Mouse (Mus musculus) frontal cortex, postnatal 14 days (tissue): ENCODE results near the gene Heatr4.
"Not testable (repeated sequence)": the region's sequence is repeated elsewhere in the genome, so short reads cannot be mapped to it uniquely, and the experiment has no call there.

Experiments
- DNase-seq, 2 experiments: peaks; one replicate each; pipeline ENCODE4 v3.0.0; 2022; ENCODE audit warnings: low spot score in 2 of 2

Gene Heatr4

GRCm38 (mm10) chr12:83984752-83985151 is at the start of gene Heatr4:
Gene Heatr4 (minus strand): TSS chr12:83984852.
- DNase-seq, result no peak

DNA sequence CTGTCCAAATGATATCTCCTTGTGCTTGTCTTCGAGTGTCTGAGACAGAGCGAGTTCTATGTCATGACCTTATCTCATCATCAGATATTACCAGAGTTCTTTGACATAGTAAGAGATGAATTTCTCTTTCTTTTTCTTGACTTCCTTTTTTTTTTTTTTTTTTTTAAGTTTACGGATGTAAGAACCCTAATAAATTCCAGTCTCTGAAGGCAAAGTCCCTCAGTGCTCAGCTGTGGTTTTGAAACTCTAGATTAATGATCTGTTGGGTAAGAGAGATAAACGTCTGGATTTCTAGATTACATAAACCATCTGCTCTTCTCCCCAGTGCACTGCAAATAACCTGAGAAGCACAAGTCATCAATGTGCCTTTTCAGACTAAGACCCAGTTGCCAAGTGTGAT is 49.5 kb upstream of the Heatr4 start:
- no peak for DNase-seq

DNA sequence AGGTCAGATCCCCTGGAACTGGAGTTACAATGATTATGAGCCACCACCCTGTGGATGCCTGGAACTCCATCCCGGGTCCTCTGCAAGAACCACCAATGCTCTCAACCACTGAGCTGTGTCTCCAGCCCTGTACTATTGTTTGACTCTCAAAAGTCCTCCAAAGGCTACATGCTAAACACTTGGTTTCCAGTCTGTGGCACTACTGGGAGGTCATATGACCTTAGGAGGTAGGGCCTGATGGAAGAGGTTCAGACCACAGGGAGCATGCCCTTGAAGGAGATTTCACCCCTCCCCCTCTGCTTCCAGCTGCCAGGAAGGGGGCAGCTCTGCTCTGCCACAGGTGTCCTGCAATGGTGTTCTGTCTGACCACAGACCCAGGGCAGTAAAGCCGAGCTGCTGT is 48.6 kb upstream of the Heatr4 start:
- DNase-seq, result not testable (repeated sequence)

DNA sequence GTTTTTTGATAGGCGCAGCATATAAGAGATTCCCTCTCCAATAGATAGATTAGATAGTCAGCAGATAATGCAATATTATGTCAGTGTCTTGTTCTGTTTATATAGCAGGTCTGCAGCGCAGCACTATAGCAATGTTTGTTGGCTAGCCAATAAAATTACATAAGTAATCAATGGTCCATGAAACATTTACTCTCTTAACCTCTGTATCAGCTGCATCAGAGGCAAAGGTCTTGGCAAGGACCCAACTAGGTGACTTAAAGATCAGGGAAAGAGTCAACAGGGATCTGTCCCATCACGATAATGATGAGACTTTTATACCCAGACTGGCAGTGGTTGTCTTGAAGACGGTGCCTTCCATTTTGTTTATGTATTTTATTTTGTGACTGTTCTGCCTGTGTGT is 48.2 kb upstream of the Heatr4 start:
- no peak for DNase-seq

DNA sequence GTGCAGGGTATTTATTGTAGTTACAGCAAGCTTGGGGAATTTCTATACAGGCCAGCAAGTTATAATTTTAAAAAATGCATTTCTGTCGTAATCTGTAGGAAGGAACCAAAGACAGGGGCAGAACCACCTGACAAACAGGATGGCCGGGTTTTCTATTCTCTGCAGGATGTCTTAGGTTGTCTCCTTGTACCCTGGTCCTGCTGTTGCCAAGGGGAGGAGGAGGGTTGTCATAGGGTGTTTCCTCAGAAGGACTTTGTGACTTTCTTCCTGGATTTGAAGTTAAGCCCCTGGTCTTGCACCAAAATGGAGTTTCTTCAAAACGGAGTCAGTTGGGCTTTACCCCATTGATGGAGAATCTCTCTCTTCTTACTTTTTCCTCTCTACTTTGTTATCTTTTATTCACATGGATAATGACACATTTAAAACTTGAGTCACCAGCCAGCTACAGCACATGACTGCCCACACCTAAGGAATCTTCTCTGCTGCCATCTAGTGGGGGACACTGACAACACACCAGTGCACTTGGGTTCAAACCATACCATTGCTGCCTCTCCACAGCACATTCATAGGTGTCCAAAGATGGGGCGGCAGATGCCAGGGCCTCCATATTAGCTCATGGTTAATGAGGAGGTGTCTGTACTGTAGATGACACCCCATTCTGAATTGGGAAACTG is 46.1 kb upstream of the Heatr4 start:
- DNase-seq, result peak in 1 of 2 experiments; percentile 68

- DNase-seq, result not testable (repeated sequence)
Measured at GRCm38 (mm10) chr12:84029043-84029442, 44.4 kb upstream of the Heatr4 start.

DNA sequence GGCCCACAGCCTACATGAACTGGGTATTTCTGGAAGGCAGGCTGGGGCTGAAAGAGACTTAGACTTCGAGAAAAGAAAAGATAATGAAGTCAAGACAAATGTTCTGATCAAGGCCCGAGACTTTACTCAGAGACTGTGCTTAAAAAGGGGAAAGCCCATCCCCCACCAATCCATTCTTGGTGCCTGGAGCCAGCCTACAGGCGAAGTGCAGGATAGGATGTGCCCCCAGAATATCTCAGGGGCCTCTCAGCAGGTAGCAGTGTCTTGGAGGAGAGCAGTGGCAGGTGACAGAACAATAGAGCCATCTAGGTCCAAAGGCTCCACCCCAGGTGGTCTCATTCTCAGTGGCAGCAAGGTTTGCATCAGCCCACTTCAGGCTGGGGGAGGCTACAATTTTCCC is 43.7 kb upstream of the Heatr4 start:
- DNase-seq, result not testable (repeated sequence)

DNA sequence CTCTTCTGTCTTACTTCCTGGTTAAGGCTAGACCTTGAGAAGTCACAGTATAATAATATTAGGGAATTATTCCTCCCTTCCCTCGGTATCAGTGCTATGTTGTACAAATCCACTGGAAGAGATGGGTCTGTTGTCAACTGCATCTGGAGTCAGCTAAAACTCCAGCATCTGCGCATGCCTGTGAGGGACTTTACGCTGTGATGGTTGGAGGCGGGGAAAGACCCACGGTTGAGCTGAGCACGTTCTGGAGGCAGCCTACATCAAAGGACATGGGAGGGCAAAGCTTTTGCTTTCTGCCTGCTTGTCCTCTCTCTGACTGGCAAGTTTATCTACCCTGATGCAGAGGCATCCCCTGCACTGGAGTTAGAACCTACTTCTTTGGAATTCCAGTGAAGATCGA is 41.2 kb upstream of the Heatr4 start:
- DNase-seq, result no peak

DNA sequence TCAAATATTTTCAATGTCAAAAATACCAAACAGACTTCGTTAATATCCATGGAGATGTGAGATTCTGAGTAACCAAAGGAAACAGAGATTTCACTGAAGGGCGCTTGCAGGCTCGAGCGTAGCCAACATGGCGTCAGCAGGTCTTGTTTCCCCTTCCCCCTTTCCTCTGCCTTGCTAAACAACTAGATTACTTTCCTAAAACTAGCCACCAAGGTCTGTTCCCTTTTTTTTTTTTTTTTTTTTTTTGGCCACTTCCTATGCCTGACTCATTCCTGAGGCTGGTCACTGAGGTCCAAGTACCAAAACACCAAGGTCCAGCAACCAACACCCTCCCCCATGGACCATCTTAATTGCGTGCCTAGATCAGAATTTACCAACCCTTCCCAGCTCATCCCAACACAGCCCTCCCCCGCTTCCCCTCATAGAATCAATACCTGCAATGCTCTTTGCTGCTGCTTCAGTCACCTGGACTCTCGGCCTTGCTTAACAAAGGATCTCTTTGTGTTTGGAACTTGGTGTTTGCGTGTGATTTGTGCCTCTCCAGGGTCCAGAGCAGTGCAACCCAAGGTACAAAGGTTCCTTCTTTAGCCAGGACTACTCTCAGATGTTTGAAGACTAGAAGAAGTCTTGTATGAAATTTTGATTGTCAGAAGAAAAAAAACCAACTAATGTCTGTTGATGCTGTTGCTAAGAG is 38.5 kb upstream of the Heatr4 start:
- DNase-seq, result no peak

DNA sequence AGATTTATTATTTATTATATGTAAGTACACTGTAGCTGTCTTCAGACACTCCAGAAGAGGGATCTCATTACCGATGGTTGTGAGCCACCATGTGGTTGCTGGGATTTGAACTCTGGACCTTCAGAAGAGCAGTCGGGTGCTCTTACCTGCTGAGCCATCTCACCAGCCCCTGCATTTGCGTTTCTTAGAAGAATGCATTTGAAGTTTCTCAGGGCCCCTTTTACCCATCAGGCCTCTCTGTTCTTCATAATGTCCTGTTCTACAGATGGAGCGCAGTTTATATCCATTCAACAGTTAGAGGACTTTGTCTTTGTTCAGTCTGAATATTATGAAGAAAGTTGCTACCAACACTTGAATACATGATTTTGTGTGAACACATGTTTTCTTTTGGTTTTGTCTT is 37.6 kb upstream of the Heatr4 start:
- DNase-seq, result not testable (repeated sequence)

DNA sequence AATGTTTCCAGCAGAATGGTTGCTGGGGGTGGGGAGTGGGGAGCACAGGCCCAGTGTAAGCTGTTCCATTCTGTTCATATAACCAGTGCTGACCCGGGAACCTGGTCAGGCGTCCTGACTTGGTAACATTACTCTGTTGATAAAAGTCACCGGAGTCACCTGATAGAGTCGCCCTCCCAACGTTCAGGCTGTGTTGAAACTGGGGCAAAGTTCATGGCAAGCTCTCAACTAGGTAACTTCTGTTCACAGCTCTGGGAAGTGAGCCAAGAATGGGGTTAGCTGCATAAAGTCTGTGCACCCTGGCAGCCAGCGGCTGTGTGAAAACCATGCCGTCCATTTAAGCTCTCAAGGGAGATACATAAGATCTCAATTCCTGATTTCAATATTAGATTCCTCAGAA is 35.9 kb upstream of the Heatr4 start:
- DNase-seq, result not testable (repeated sequence)

GRCm38 (mm10) chr12:84013701-84014100 is 29.0 kb upstream of the Heatr4 start:
- no peak for DNase-seq

DNA sequence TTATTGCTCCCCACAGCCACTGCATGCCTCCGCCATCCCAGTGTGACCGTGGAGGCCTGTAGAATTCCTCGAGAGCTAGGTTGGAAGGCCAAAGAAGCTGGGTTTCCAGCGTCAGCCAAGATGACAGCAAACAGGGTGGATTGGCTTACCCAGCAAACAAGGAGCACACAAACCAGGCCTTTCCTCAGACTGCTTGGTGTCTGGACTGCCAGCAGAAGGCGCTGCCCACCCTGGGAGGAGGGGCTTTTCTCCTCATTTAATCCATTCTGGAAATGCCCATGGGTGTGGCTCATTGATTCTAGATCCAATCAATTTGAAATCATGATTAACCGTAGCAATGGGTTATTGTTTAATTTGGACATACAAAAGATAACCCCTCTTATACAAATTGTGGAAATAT is 28.5 kb upstream of the Heatr4 start:
- DNase-seq, result no peak

DNA sequence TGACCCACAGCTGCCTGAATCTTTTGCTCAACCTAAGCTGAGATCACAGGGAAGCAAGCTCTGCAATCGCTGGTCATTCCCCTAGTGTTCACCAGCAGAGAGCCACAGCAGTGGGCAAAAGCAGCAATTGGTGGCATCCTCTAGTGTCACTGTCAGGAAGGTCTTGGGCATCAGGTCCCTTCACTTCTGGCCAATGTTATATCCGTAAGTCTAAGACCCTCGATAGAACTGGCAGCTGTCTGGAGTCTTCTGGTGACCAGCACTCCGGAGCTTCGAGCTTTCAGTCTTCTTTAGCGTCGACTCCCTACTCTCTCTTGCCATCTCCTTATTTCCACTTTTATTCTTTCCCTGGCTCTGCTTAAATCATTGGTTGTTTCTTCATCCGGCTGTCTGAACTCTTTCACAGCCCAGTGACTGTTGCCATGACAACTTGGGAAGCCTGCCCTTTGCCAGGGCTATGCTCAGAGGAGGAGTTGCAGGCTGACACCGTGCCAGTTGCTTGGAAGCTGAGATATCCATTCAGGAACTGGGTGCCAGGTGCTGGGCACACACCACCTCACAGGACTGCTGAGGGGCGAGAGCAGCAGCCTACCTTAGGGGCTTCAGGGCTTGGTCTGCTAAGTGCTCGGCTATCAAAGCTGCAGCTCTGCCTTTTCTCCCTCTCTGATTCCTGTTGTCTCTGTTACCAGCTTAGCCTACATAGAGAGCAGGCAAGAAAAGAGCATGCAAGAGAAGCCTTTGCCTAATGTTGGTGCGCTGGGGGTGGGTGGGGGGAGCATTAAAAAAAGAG is 26.8 kb upstream of the Heatr4 start:
- peak; percentile 56 to 66 for DNase-seq

DNA sequence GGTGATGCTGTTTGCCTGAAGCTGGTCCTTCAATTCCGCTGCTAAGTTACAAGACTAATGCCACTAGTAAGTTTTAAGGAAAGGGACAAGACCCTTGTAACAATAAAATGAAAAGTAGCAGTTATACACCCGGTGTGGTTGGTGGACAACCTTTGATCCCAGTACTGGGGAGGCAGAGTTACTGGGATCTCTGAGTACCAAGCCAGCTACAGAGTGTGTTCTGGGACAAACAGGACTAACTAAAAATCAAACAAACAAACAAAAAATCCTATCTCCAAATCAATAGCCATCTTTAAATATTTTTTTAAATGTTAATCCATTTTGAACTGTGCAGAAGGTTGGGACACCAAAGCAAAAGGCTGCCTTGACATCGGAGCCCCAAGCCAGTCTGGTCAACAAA is 25.5 kb upstream of the Heatr4 start:
- no peak for DNase-seq

DNA sequence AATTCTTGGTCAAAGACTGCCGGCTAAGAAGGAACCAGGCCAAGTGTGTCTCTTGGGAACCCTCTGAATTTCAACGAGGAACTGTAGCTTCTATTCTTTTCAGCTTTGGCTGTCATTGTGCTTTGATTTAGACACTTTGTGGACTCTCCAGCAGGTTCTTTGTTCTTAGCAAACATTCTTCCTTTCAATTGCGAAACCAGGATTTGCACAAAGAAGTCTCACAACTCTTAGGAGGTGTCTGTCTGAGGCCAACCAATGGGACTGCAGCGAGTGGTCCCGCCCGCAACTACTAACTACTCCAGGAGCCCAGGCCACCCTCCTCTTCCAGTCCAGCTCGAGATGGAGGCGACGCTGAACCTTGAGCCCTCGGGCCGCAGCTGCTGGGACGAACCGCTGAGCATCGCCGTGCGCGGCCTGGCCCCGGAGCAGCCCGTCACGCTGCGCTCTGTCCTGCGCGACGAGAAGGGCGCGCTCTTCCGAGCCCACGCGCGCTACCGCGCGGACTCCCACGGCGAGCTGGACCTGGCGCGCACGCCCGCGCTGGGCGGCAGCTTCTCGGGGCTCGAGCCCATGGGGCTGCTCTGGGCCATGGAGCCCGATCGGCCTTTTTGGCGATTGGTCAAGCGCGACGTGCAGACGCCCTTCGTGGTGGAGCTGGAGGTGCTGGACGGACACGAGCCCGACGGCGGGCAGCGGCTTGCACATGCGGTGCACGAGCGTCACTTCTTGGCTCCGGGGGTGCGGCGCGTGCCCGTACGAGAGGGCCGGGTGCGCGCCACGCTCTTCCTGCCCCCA is 24.7 kb upstream of the Heatr4 start, which contains the start of gene Acot1:
Acot1 (plus strand) TSS at position 320 of the 795 bp plus-strand sequence.
- DNase-seq, result peak in 1 of 2 experiments; percentile 44

DNA sequence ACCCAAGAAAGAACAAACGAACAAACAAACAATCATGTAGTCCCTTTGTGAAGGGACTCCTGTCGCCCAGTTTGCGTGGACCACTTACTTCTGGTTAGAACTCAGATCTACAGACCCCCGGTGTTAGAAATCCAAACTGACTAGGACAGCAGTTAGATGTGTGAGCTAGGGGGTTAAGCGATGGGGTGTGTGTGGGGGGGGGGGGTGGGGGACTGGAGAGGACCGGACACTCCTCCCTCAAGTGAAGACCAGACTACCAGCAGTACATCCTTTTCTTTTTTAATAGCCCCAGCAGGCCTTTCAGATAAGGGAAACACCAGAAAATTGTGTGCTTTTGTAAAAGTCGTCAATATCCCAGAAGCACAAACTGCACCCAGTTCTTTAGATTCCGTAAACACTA is 24.1 kb upstream of the Heatr4 start:
- DNase-seq, result no peak

- no peak for DNase-seq
Measured at GRCm38 (mm10) chr12:84008251-84008650, 23.6 kb upstream of the Heatr4 start.

DNA sequence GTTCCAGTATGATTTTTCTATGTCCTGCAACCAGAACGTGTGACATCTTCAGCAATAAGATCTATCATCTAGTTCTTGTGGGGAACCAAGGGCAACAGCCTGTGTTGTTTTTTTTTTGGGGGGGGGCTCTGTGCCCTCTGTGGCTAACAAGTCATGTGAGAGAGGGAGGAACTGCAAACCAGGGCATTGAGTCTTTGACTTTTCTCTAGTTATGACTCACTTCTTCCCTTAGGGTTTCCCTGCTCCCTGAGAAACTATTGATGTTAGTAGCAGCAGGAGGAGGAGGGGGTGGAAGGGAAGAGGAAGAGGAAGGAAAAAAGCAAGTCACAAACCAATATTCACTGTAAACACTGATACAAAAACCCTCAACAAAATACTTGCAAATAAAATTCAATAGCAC is 19.2 kb upstream of the Heatr4 start:
- DNase-seq, result no peak

GRCm38 (mm10) chr12:84000418-84000817 is 15.8 kb upstream of the Heatr4 start:
- no peak for DNase-seq

DNA sequence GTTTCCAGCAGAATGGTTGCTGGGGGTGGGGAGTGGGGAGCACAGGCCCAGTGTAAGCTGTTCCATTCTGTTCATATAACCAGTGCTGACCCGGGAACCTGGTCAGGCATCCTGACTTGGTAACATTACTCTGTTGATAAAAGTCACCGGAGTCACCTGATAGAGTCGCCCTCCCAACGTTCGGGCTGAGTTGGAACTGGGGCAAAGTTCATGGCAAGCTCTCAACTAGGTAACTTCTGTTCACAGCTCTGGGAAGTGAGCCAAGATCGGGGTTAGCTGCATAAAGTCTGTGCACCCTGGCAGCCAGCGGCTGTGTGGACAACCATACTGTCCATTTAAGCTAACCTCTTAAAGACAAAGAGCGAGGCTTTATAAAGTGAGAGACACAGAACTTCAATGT is 14.6 kb upstream of the Heatr4 start:
- not testable (repeated sequence) for DNase-seq
